8 mouse cellular contexts compared by ENCODE assay signal in genomic region chr3:31056651-31057627, GRCm38 (mm10). TPM values are rescaled to one million over a fixed set of nuclear protein-coding genes. Genes with fewer than 3 reads are reported as not detected.
A peak's percentile ranks its signal among the peaks of the same experiment; 100 is the strongest.
DNase-seq lines count a peak whose midpoint lies in the region; ATAC-seq lines count a peak whose summit lies in the region.

No protein-coding gene starts in this region.

- ATAC-seq in activated CD4-positive, CD25-positive, alpha-beta regulatory T cell, adult 4 months = peak; percentile 24
- peak; percentile 93 for ATAC-seq in hindbrain, embryonic 16.5 days

- peak overlapping the region; percentile 25; the same call in 1 of the 2 replicates for H3K9ac ChIP-seq in hindbrain, embryonic 16.5 days (ENCODE audit: low read depth, low read length)

- peak overlapping the region; percentile 65 for H3K4me2 ChIP-seq in hindbrain, embryonic 16.5 days (ENCODE audit: low read length)

- no peaks in the 10 kb centered on the region for H3K27me3 ChIP-seq in hindbrain, embryonic 16.5 days (replicated peaks; ENCODE audit: control insufficient read depth, insufficient read depth, low read length)

- no peaks in the 10 kb centered on the region for H3K36me3 ChIP-seq in hindbrain, embryonic 16.5 days (ENCODE audit: control insufficient read depth, insufficient read depth, low read length)
- H3K36me3 ChIP-seq in macrophage (ENCODE audit: inconsistent target) = no peaks in the 10 kb centered on the region

- H3K27ac ChIP-seq in hindbrain, embryonic 16.5 days (ENCODE audit: low read depth, low read length) = peak overlapping the region; percentile 9; the same call in 1 of the 2 replicates
- H3K27ac ChIP-seq in macrophage = peak overlapping the region; percentile 83

- peaks cover 3% of the 10 kb centered on the region; the same call in 1 of the 2 replicates for H3K4me1 ChIP-seq in hindbrain, embryonic 16.5 days (ENCODE audit: control insufficient read depth, insufficient read depth, low read depth, low read length)

- no peaks in the 10 kb centered on the region for H3K79me2 ChIP-seq in macrophage (ENCODE audit: inconsistent target)

- WGBS in hindbrain, embryonic 16.5 days = 4% methylated on average over 30 of the region's 30 CpGs
- under 1% methylated on average over 30 of the region's 30 CpGs for WGBS in macrophage (ENCODE audit: missing documents)

- DNase-seq in cerebellum, postnatal 4 days (ENCODE audit: low spot score in 2 of 2) = peak; percentile 31 to 68
- peak; percentile 90 for DNase-seq in gastrocnemius, adult 18-20 months (ENCODE audit: low spot score)
- DNase-seq in left cerebral cortex, adult 18-20 months (ENCODE audit: low spot score in 2 of 2) = peak; percentile 67 to 68
- peak; percentile 79 for DNase-seq in right cerebral cortex, adult 18-20 months
- DNase-seq in urinary bladder, postnatal 4 days (ENCODE audit: low spot score in 2 of 2) = peak; percentile 68 to 77

- H3K4me3 ChIP-seq in hindbrain, embryonic 16.5 days (ENCODE audit: low read length) = peak overlapping the region; percentile 40
- peak overlapping the region; percentile 63 for H3K4me3 ChIP-seq in macrophage (ENCODE audit: inconsistent target)

- H3K9me3 ChIP-seq in hindbrain, embryonic 16.5 days (ENCODE audit: control insufficient read depth, low read length) = no peaks in the 10 kb centered on the region

RNA-seq across cellular contexts. Expression of gene Skil, which starts 37.9 kb away (rescaled TPM):
- polyA plus RNA-seq in activated CD4-positive, CD25-positive, alpha-beta regulatory T cell, adult 4 months (2017; shearing (Covaris generic)) = 10 to 100 TPM; 54.4 to 60.6 TPM
- total RNA-seq in gastrocnemius, adult 18-20 months (2021) = 10 to 100 TPM; 13.2 to 17.1 TPM
- 20.4 and 23.5 TPM in 2 replicates for polyA plus RNA-seq in hindbrain, embryonic 16.5 days (2015; fragmentation: Nextera tagmentation; extraction: Ambion mirVana)
- total RNA-seq in left cerebral cortex, adult 18-20 months (2021) = 10 to 100 TPM; 61.8 to 64.3 TPM
- 1,000 to 10,000 TPM in 1 of 26 experiments, 100 to 1,000 TPM in 22, 10 to 100 TPM in 3; 27.8 to 1,005 (median 381) TPM for total RNA-seq in macrophage (2018; cell fraction: chromatin; rRNA removed)
- total RNA-seq in macrophage (2018; cell fraction: cytosol; rRNA removed) = 100 to 1,000 TPM in 9 of 26 experiments, 10 to 100 TPM in 17; 12.1 to 174 (median 62.6) TPM
- 100 to 1,000 TPM in 24 of 26 experiments, 10 to 100 TPM in 2; 25.2 to 663 (median 321) TPM for total RNA-seq in macrophage (2018; cell fraction: nucleus; rRNA removed)
- polyA plus RNA-seq in macrophage (2018) = 8.7 to 24.6 TPM (median 11.8 TPM) in 3 replicates

Comparison
In these comparisons a context has a peak if more than half of its experiments do, and no peak if none do; other contexts are left out.
1. Peak in every context shown above with its lines: DNase-seq, ATAC-seq, H3K4me3 ChIP-seq and H3K27ac ChIP-seq.